Mouse (Mus musculus) myocyte (in vitro differentiated cells): ENCODE data around the gene Sele. TPM values are rescaled to one million over a fixed set of nuclear protein-coding genes. Genes with fewer than 3 reads are reported as not detected.
"Not testable (repeated sequence)": the region's sequence is repeated elsewhere in the genome, so short reads cannot be mapped to it uniquely, and the experiment has no call there.

Source experiments
- H3K27me3 ChIP-seq: one replicate; pipeline ENCODE4 v1.6.1; 2011; ENCODE audit not compliant: control insufficient read depth, insufficient read depth, insufficient read length
- H3K36me3 ChIP-seq: one replicate; pipeline ENCODE4 v1.6.1; 2011; ENCODE audit not compliant: control insufficient read depth, insufficient read depth
- H3K4me2 ChIP-seq: one replicate; pipeline ENCODE4 v1.6.1; 2011; ENCODE audit warnings: low read depth, control low read depth
- H3K4me3 ChIP-seq: one replicate; pipeline ENCODE4 v1.5.1; 2011; ENCODE audit warnings: mild to moderate bottlenecking, control low read depth, moderate library complexity
- H3K79me2 ChIP-seq: one replicate; pipeline ENCODE4 v1.6.1; 2011; ENCODE audit not compliant: control insufficient read depth, insufficient read depth
- H3ac ChIP-seq: one replicate; pipeline ENCODE4 v1.6.1; 2011; ENCODE audit not compliant: control insufficient read depth, insufficient read length
- CEBPB ChIP-seq: IDR thresholded peaks from 2 replicates; pipeline ENCODE4 v1.6.1; 2011; ENCODE audit warnings: mild to moderate bottlenecking, moderate library complexity; ENCODE audit not compliant: poor library complexity, insufficient read depth, severe bottlenecking
- E2F4 ChIP-seq: IDR thresholded peaks from one replicate; pipeline ENCODE4 v1.6.1; 2011; ENCODE audit warnings: mild to moderate bottlenecking, control low read depth, moderate library complexity; ENCODE audit not compliant: insufficient read depth
- MAX ChIP-seq: IDR thresholded peaks from one replicate; pipeline ENCODE4 v1.6.1; 2011; ENCODE audit warnings: low read depth, mild to moderate bottlenecking, control low read depth
- MYOD1 ChIP-seq, 3 experiments: IDR thresholded peaks; one replicate each; pipeline ENCODE4 v1.6.1; 2011; ENCODE audit warnings: control low read depth in 2 of 3, low read depth in 2 of 3, mild to moderate bottlenecking in 2 of 3, moderate library complexity in 1 of 3; ENCODE audit not compliant: insufficient read length in 2 of 3, control insufficient read depth in 1 of 3
- MYOG ChIP-seq, 3 experiments: IDR thresholded peaks; one replicate each; pipeline ENCODE4 v1.6.1; 2011; ENCODE audit warnings: control low read depth in 2 of 3, low read depth in 2 of 3, mild to moderate bottlenecking in 2 of 3; ENCODE audit not compliant: insufficient read length in 2 of 3, control insufficient read depth in 1 of 3, insufficient read depth in 1 of 3
- POLR2A ChIP-seq: IDR thresholded peaks from one replicate; pipeline ENCODE4 v1.6.1; 2011; ENCODE audit warnings: low read depth, mild to moderate bottlenecking, control low read depth, moderate library complexity; ENCODE audit not compliant: insufficient read length
- POLR2AphosphoS2 ChIP-seq: IDR thresholded peaks from one replicate; pipeline ENCODE4 v1.6.1; 2011; ENCODE audit warnings: low read depth, control low read depth; ENCODE audit not compliant: insufficient read length
- REST ChIP-seq: IDR thresholded peaks from one replicate; pipeline ENCODE4 v1.6.1; 2011; ENCODE audit warnings: mild to moderate bottlenecking, control low read depth, moderate library complexity; ENCODE audit not compliant: insufficient read depth, insufficient read length
- SRF ChIP-seq: IDR thresholded peaks from one replicate; pipeline ENCODE4 v1.6.1; 2011; ENCODE audit warnings: low read depth; ENCODE audit not compliant: control insufficient read depth, insufficient read length
- TCF12 ChIP-seq: IDR thresholded peaks from one replicate; pipeline ENCODE4 v1.6.1; 2011; ENCODE audit warnings: mild to moderate bottlenecking, control low read depth; ENCODE audit not compliant: poor library complexity, insufficient read depth, severe bottlenecking
- TCF3 ChIP-seq: IDR thresholded peaks from one replicate; pipeline ENCODE4 v1.6.1; 2011; ENCODE audit warnings: low read depth, control low read depth; ENCODE audit not compliant: insufficient read length
- USF1 ChIP-seq: IDR thresholded peaks from one replicate; pipeline ENCODE4 v1.6.1; 2011; ENCODE audit warnings: low read depth, mild to moderate bottlenecking, control low read depth, moderate library complexity
- polyA plus RNA-seq: library from polyadenylated mRNA; unstranded; fragments of >200 nt; fragmentation: generic; extraction: Trizol; gene quantifications from one replicate; pipeline ENCODE4 v1.2.1, GENCODE M21; 2012; ENCODE audit warnings: missing spikeins

Sele gene
- polyA plus RNA-seq, 1 experiment = not detected

- H3K36me3 ChIP-seq = no peaks in the 10 kb centered on the region
- TF ChIP-seq POLR2A = no peak
- TF ChIP-seq USF1 = no peak
- TF ChIP-seq REST = no peak
- TF ChIP-seq SRF = no peak
- no peak for TF ChIP-seq TCF12
- no peak for TF ChIP-seq TCF3
- no peak for TF ChIP-seq MYOG (IDR thresholded peaks at IDR 0.05; ENCODE audit: control insufficient read depth in 1 of 3, insufficient read depth in 1 of 3, insufficient read length in 2 of 3, low read depth in 2 of 3)
- no peak for TF ChIP-seq MAX
- no peak for TF ChIP-seq E2F4
- no peak for TF ChIP-seq MYOD1 (IDR thresholded peaks at IDR 0.05; ENCODE audit: control insufficient read depth in 1 of 3, insufficient read length in 2 of 3, low read depth in 2 of 3)
- no peak for TF ChIP-seq CEBPB
- no peak for TF ChIP-seq POLR2AphosphoS2
- no peak overlapping the region for H3K4me2 ChIP-seq
- no peak overlapping the region for H3K4me3 ChIP-seq
- H3K79me2 ChIP-seq = no peaks in the 10 kb centered on the region
- H3ac ChIP-seq = no peak overlapping the region
- H3K27me3 ChIP-seq = no peaks in the 10 kb centered on the region
These were observed 29.7 kb upstream of the Sele start for GRCm38 (mm10) chr1:164018221-164018896.

- Histone ChIP-seq H3K4me2 (no peak overlapping the region), H3K27me3 (no peaks in the 10 kb centered on the region), H3ac (no peak overlapping the region), H3K79me2 (no peaks in the 10 kb centered on the region), H3K4me3 (no peak overlapping the region), H3K36me3 (no peaks in the 10 kb centered on the region)
- no peak for TF ChIP-seq POLR2AphosphoS2
- TF ChIP-seq CEBPB = no peak
- TF ChIP-seq POLR2A = no peak
- no peak for TF ChIP-seq TCF12
- TF ChIP-seq REST = no peak
- no peak for TF ChIP-seq MYOG (IDR thresholded peaks at IDR 0.05; ENCODE audit: control insufficient read depth in 1 of 3, insufficient read depth in 1 of 3, insufficient read length in 2 of 3, low read depth in 2 of 3)
- no peak for TF ChIP-seq TCF3
- no peak for TF ChIP-seq E2F4
- no peak for TF ChIP-seq USF1
- TF ChIP-seq MYOD1 (IDR thresholded peaks at IDR 0.05; ENCODE audit: control insufficient read depth in 1 of 3, insufficient read length in 2 of 3, low read depth in 2 of 3) = no peak
- TF ChIP-seq MAX = no peak
- no peak for TF ChIP-seq SRF
These were observed 28.2 kb upstream of the Sele start for GRCm38 (mm10) chr1:164019789-164020188.

GRCm38 (mm10) chr1:164020746-164021145 is 27.3 kb upstream of the Sele start:
- not testable (repeated sequence) for H3K27me3 ChIP-seq, H3K79me2 ChIP-seq, H3K4me2 ChIP-seq, H3K36me3 ChIP-seq, H3K4me3 ChIP-seq, H3ac ChIP-seq

- not testable (repeated sequence) for H3K4me3 ChIP-seq, H3K4me2 ChIP-seq, H3K36me3 ChIP-seq, H3K27me3 ChIP-seq, H3K79me2 ChIP-seq, H3ac ChIP-seq
These were observed 25.9 kb upstream of the Sele start for GRCm38 (mm10) chr1:164022106-164022505.

GRCm38 (mm10) chr1:164025685-164026084 is 22.3 kb upstream of the Sele start:
- H3K79me2 ChIP-seq = no peaks in the 10 kb centered on the region
- no peaks in the 10 kb centered on the region for H3K36me3 ChIP-seq
- no peak overlapping the region for H3ac ChIP-seq
- no peak overlapping the region for H3K4me3 ChIP-seq
- TF ChIP-seq TCF3 (no peak), TCF12 (no peak), CEBPB (no peak), POLR2A (no peak), MYOD1 (IDR thresholded peaks at IDR 0.05; ENCODE audit: control insufficient read depth in 1 of 3, insufficient read length in 2 of 3, low read depth in 2 of 3) (no peak), MYOG (IDR thresholded peaks at IDR 0.05; ENCODE audit: control insufficient read depth in 1 of 3, insufficient read depth in 1 of 3, insufficient read length in 2 of 3, low read depth in 2 of 3) (no peak), E2F4 (no peak), POLR2AphosphoS2 (no peak), USF1 (no peak), REST (no peak), MAX (no peak)
- no peaks in the 10 kb centered on the region for H3K27me3 ChIP-seq
- no peak overlapping the region for H3K4me2 ChIP-seq
